Mouse (Mus musculus): ENCODE measurements around the gene Taf12. TPM values are rescaled to one million over a fixed set of nuclear protein-coding genes. Genes with fewer than 3 reads are reported as not detected.
A peak's percentile ranks its signal among the peaks of the same experiment; 100 is the strongest.

Taf12 gene
- polyA plus RNA-seq, 1 experiment = 26.6 TPM

- H3K79me2 ChIP-seq (ENCODE audit: control insufficient read depth, insufficient read depth) = peaks cover 57% of the 10 kb centered on the region
- peak overlapping the region; percentile 52 for H3ac ChIP-seq (ENCODE audit: control insufficient read depth, insufficient read length)
- no peaks in the 10 kb centered on the region for H3K36me3 ChIP-seq (ENCODE audit: control insufficient read depth, insufficient read depth)
- TF ChIP-seq TCF3 (IDR thresholded peaks at IDR 0.05; ENCODE audit: insufficient read length, low read depth) (no peak), POLR2A (IDR thresholded peaks at IDR 0.05; ENCODE audit: insufficient read length, low read depth) (peak; percentile 34), REST (IDR thresholded peaks at IDR 0.05; ENCODE audit: insufficient read depth, insufficient read length) (no peak)
- H3K4me2 ChIP-seq (ENCODE audit: low read depth) = peak overlapping the region; percentile 96
- peak overlapping the region; percentile 80 for H3K4me3 ChIP-seq
- no peaks in the 10 kb centered on the region for H3K27me3 ChIP-seq (ENCODE audit: control insufficient read depth, insufficient read depth, insufficient read length)
These were observed 13.5 kb upstream of the Taf12 start for GRCm38 (mm10) chr4:132260404-132261379.

- peaks cover 48% of the 10 kb centered on the region for H3K79me2 ChIP-seq (ENCODE audit: control insufficient read depth, insufficient read depth)
These were observed 12.4 kb upstream of the Taf12 start, which contains the start of gene Gmeb1 for GRCm38 (mm10) chr4:132261514-132262357. Gene Gmeb1, minus strand, starts transcription at chr4:132261602.

DNA sequence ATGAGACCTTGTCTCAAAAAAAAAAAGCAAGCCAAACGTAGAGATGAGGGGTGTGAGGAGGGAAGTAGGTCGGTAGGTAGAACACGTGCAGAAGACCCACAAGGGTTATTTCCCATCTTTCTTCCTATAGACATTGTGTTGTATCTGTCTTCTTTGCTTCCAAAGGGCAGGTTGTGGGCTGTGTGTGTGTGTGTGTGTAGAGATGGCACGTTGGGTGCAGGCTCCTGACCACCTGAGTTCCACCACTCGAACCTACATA, 11.9 kb upstream of the Taf12 start:
- peak overlapping the region; percentile 80 for H3K4me3 ChIP-seq
- TF ChIP-seq SRF (IDR thresholded peaks at IDR 0.05; ENCODE audit: control insufficient read depth, insufficient read length, low read depth) = no peak
- TF ChIP-seq E2F4 (IDR thresholded peaks at IDR 0.05; ENCODE audit: insufficient read depth) = no peak
- no peak for TF ChIP-seq MYOG (IDR thresholded peaks at IDR 0.05; ENCODE audit: control insufficient read depth in 1 of 3, insufficient read depth in 1 of 3, insufficient read length in 2 of 3, low read depth in 2 of 3)
- no peak for TF ChIP-seq CEBPB (IDR thresholded peaks at IDR 0.05; ENCODE audit: insufficient read depth, poor library complexity, severe bottlenecking)
- no peak for TF ChIP-seq POLR2A (IDR thresholded peaks at IDR 0.05; ENCODE audit: insufficient read length, low read depth)
- H3K79me2 ChIP-seq (ENCODE audit: control insufficient read depth, insufficient read depth) = peaks cover 43% of the 10 kb centered on the region
- H3K4me2 ChIP-seq (ENCODE audit: low read depth) = peak overlapping the region; percentile 99
- H3ac ChIP-seq (ENCODE audit: control insufficient read depth, insufficient read length) = no peak overlapping the region
- no peaks in the 10 kb centered on the region for H3K27me3 ChIP-seq (ENCODE audit: control insufficient read depth, insufficient read depth, insufficient read length)
- H3K36me3 ChIP-seq (ENCODE audit: control insufficient read depth, insufficient read depth) = no peaks in the 10 kb centered on the region

More at GRCm38 (mm10) chr4:132261514-132262357, 12.4 kb upstream of the Taf12 start, which contains the start of gene Gmeb1:
- Histone ChIP-seq H3K4me3 (peak within 1 kb of the TSS; percentile 80), H3ac (ENCODE audit: control insufficient read depth, insufficient read length) (peak within 1 kb of the TSS; percentile 52), H3K27me3 (ENCODE audit: control insufficient read depth, insufficient read depth, insufficient read length) (no peaks in the 10 kb centered on the region), H3K4me2 (ENCODE audit: low read depth) (peak within 1 kb of the TSS; percentile 99), H3K36me3 (ENCODE audit: control insufficient read depth, insufficient read depth) (no peaks in the 10 kb centered on the region)
- TF ChIP-seq REST (IDR thresholded peaks at IDR 0.05; ENCODE audit: insufficient read depth, insufficient read length) (no peak), SRF (IDR thresholded peaks at IDR 0.05; ENCODE audit: control insufficient read depth, insufficient read length, low read depth) (no peak), POLR2A (IDR thresholded peaks at IDR 0.05; ENCODE audit: insufficient read length, low read depth) (no peak), TCF3 (IDR thresholded peaks at IDR 0.05; ENCODE audit: insufficient read length, low read depth) (no peak), CEBPB (IDR thresholded peaks at IDR 0.05; ENCODE audit: insufficient read depth, poor library complexity, severe bottlenecking) (no peak), MYOG (IDR thresholded peaks at IDR 0.05; ENCODE audit: control insufficient read depth in 1 of 3, insufficient read depth in 1 of 3, insufficient read length in 2 of 3, low read depth in 2 of 3) (no peak), POLR2AphosphoS2 (IDR thresholded peaks at IDR 0.05; ENCODE audit: insufficient read length, low read depth) (peak; percentile 25), MAX (IDR thresholded peaks at IDR 0.05; ENCODE audit: low read depth) (no peak)

DNA sequence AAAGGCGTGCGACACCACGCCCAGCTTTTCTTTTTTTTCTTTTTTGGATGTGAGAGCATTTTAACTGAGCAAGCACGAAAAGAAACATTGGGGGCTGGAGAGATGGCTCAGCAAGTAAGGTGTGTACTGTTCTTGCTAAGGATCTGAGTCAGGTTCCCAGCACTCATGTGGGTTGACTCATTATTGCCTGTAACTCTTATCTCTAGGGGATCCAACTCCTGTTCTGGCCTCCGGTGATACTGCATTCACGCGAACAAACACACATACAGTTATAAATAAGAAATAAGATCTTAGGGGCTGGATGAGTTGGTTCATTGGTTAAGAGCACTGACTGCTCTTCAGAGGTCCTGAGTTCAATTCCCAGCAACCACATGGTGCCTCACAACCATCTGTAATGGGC, 10.9 kb upstream of the Taf12 start:
- Histone ChIP-seq H3ac (ENCODE audit: control insufficient read depth, insufficient read length) (no peak overlapping the region), H3K4me3 (no peak overlapping the region), H3K36me3 (ENCODE audit: control insufficient read depth, insufficient read depth) (no peaks in the 10 kb centered on the region), H3K79me2 (ENCODE audit: control insufficient read depth, insufficient read depth) (peaks cover 33% of the 10 kb centered on the region), H3K27me3 (ENCODE audit: control insufficient read depth, insufficient read depth, insufficient read length) (no peaks in the 10 kb centered on the region), H3K4me2 (ENCODE audit: low read depth) (no peak overlapping the region)
- TF ChIP-seq CEBPB (IDR thresholded peaks at IDR 0.05; ENCODE audit: insufficient read depth, poor library complexity, severe bottlenecking) = no peak
- no peak for TF ChIP-seq MYOD1 (IDR thresholded peaks at IDR 0.05; ENCODE audit: control insufficient read depth in 1 of 3, insufficient read length in 2 of 3, low read depth in 2 of 3)
- no peak for TF ChIP-seq POLR2AphosphoS2 (IDR thresholded peaks at IDR 0.05; ENCODE audit: insufficient read length, low read depth)
- TF ChIP-seq E2F4 (IDR thresholded peaks at IDR 0.05; ENCODE audit: insufficient read depth) = no peak
- TF ChIP-seq TCF3 (IDR thresholded peaks at IDR 0.05; ENCODE audit: insufficient read length, low read depth) = no peak
- no peak for TF ChIP-seq MYOG (IDR thresholded peaks at IDR 0.05; ENCODE audit: control insufficient read depth in 1 of 3, insufficient read depth in 1 of 3, insufficient read length in 2 of 3, low read depth in 2 of 3)
- no peak for TF ChIP-seq REST (IDR thresholded peaks at IDR 0.05; ENCODE audit: insufficient read depth, insufficient read length)
- no peak for TF ChIP-seq POLR2A (IDR thresholded peaks at IDR 0.05; ENCODE audit: insufficient read length, low read depth)
- no peak for TF ChIP-seq TCF12 (IDR thresholded peaks at IDR 0.05; ENCODE audit: insufficient read depth, poor library complexity, severe bottlenecking)

- Histone ChIP-seq H3K27me3 (ENCODE audit: control insufficient read depth, insufficient read depth, insufficient read length) (no peaks in the 10 kb centered on the region), H3K36me3 (ENCODE audit: control insufficient read depth, insufficient read depth) (no peaks in the 10 kb centered on the region), H3K79me2 (ENCODE audit: control insufficient read depth, insufficient read depth) (peaks cover 4% of the 10 kb centered on the region), H3K4me2 (ENCODE audit: low read depth) (no peak overlapping the region), H3ac (ENCODE audit: control insufficient read depth, insufficient read length) (no peak overlapping the region), H3K4me3 (no peak overlapping the region)
- no peak for TF ChIP-seq USF1 (IDR thresholded peaks at IDR 0.05; ENCODE audit: low read depth)
- no peak for TF ChIP-seq TCF12 (IDR thresholded peaks at IDR 0.05; ENCODE audit: insufficient read depth, poor library complexity, severe bottlenecking)
- no peak for TF ChIP-seq CEBPB (IDR thresholded peaks at IDR 0.05; ENCODE audit: insufficient read depth, poor library complexity, severe bottlenecking)
- TF ChIP-seq POLR2A (IDR thresholded peaks at IDR 0.05; ENCODE audit: insufficient read length, low read depth) = no peak
- no peak for TF ChIP-seq MAX (IDR thresholded peaks at IDR 0.05; ENCODE audit: low read depth)
- TF ChIP-seq E2F4 (IDR thresholded peaks at IDR 0.05; ENCODE audit: insufficient read depth) = no peak
- no peak for TF ChIP-seq TCF3 (IDR thresholded peaks at IDR 0.05; ENCODE audit: insufficient read length, low read depth)
- no peak for TF ChIP-seq MYOG (IDR thresholded peaks at IDR 0.05; ENCODE audit: control insufficient read depth in 1 of 3, insufficient read depth in 1 of 3, insufficient read length in 2 of 3, low read depth in 2 of 3)
- no peak for TF ChIP-seq SRF (IDR thresholded peaks at IDR 0.05; ENCODE audit: control insufficient read depth, insufficient read length, low read depth)
- no peak for TF ChIP-seq REST (IDR thresholded peaks at IDR 0.05; ENCODE audit: insufficient read depth, insufficient read length)
- TF ChIP-seq POLR2AphosphoS2 (IDR thresholded peaks at IDR 0.05; ENCODE audit: insufficient read length, low read depth) = no peak
- no peak for TF ChIP-seq MYOD1 (IDR thresholded peaks at IDR 0.05; ENCODE audit: control insufficient read depth in 1 of 3, insufficient read length in 2 of 3, low read depth in 2 of 3)
These were observed 7.3 kb upstream of the Taf12 start for GRCm38 (mm10) chr4:132266835-132267349.

Measured in myocyte (in vitro differentiated cells).